Mouse (Mus musculus): ENCODE measurements around the gene Slc4a5. TPM values are rescaled to one million over a fixed set of nuclear protein-coding genes. Genes with fewer than 3 reads are reported as not detected.

The Slc4a5 gene
- polyA plus RNA-seq, 1 experiment from 2014 or later = 0.68 TPM

GRCm38 (mm10) chr6:83233306-83233705, 13.7 kb downstream of the Slc4a5 start:
- Histone ChIP-seq H3K9me3 (no peaks in the 10 kb centered on the region), H3K4me3 (replicated peaks) (no peak overlapping the region), H3K4me1 (replicated peaks) (peaks cover 30% of the 10 kb centered on the region), H3K27me3 (peaks cover 18% of the 10 kb centered on the region), H3K36me3 (no peaks in the 10 kb centered on the region), H3K9ac (replicated peaks) (no peak overlapping the region), H3K4me2 (no peak overlapping the region), H3K27ac (no peak overlapping the region)
- 84% methylated on average over 4 of the region's 4 CpGs for WGBS
- no peak for ATAC-seq (ENCODE audit: insufficient number of reproducible peaks, insufficient read depth, low FRiP score, low TSS enrichment, low read depth)

GRCm38 (mm10) chr6:83234280-83234741, 14.7 kb downstream of the Slc4a5 start:
- Histone ChIP-seq H3K4me1 (replicated peaks) (peaks cover 30% of the 10 kb centered on the region), H3K9ac (replicated peaks) (0 out of 2 replicates have a peak overlapping the region, but pooled peaks have one; percentile 40), H3K27me3 (peaks cover 26% of the 10 kb centered on the region), H3K4me3 (replicated peaks) (peak overlapping the region; percentile 26), H3K9me3 (no peaks in the 10 kb centered on the region), H3K4me2 (peak overlapping the region; percentile 52), H3K36me3 (no peaks in the 10 kb centered on the region), H3K27ac (peak overlapping the region; percentile 35; the same call in 1 of the 2 replicates)
- 0 out of 2 replicates have a peak, but pooled peaks have one; percentile 40 for ATAC-seq (ENCODE audit: insufficient number of reproducible peaks, insufficient read depth, low FRiP score, low TSS enrichment, low read depth)
- WGBS = 1% methylated on average over 14 of the region's 14 CpGs

- Histone ChIP-seq H3K27me3 (peaks cover 42% of the 10 kb centered on the region), H3K4me3 (replicated peaks) (peak overlapping the region; percentile 21), H3K9ac (replicated peaks) (0 out of 2 replicates have a peak overlapping the region, but pooled peaks have one; percentile 9), H3K27ac (no peak overlapping the region), H3K4me2 (peak overlapping the region; percentile 51), H3K36me3 (no peaks in the 10 kb centered on the region), H3K9me3 (no peaks in the 10 kb centered on the region), H3K4me1 (replicated peaks) (peaks cover 46% of the 10 kb centered on the region)
- 2% methylated on average over 9 of the region's 9 CpGs for WGBS
- peak; percentile 64 for ATAC-seq (ENCODE audit: insufficient number of reproducible peaks, insufficient read depth, low FRiP score, low TSS enrichment, low read depth)
Observed at GRCm38 (mm10) chr6:83237123-83237522, 17.5 kb downstream of the Slc4a5 start.

- 16% methylated on average over 10 of the region's 10 CpGs for WGBS
- Histone ChIP-seq H3K4me3 (replicated peaks) (no peak overlapping the region), H3K4me1 (replicated peaks) (peaks cover 40% of the 10 kb centered on the region), H3K4me2 (peak overlapping the region; percentile 13; the same call in 1 of the 2 replicates), H3K9ac (replicated peaks) (no peak overlapping the region), H3K27me3 (peaks cover 26% of the 10 kb centered on the region), H3K9me3 (no peaks in the 10 kb centered on the region), H3K36me3 (no peaks in the 10 kb centered on the region), H3K27ac (peak overlapping the region; percentile 59; the same call in 1 of the 2 replicates)
- 0 out of 2 replicates have a peak, but pooled peaks have one; percentile 35 for ATAC-seq (ENCODE audit: insufficient number of reproducible peaks, insufficient read depth, low FRiP score, low TSS enrichment, low read depth)
Observed at GRCm38 (mm10) chr6:83244422-83245061, 24.9 kb downstream of the Slc4a5 start.

GRCm38 (mm10) chr6:83245134-83245533, 25.5 kb downstream of the Slc4a5 start:
- H3K9ac ChIP-seq (replicated peaks) = no peak overlapping the region
- no peaks in the 10 kb centered on the region for H3K9me3 ChIP-seq
- 0 out of 2 replicates have a peak overlapping the region, but pooled peaks have one; percentile 59 for H3K27ac ChIP-seq
- WGBS = 71% methylated on average over 6 of the region's 6 CpGs
- H3K36me3 ChIP-seq = no peaks in the 10 kb centered on the region
- H3K4me3 ChIP-seq (replicated peaks) = no peak overlapping the region
- H3K27me3 ChIP-seq = peaks cover 24% of the 10 kb centered on the region
- peaks cover 37% of the 10 kb centered on the region for H3K4me1 ChIP-seq (replicated peaks)
- peak overlapping the region; percentile 13; the same call in 1 of the 2 replicates for H3K4me2 ChIP-seq
- no peak for ATAC-seq (ENCODE audit: insufficient number of reproducible peaks, insufficient read depth, low FRiP score, low TSS enrichment, low read depth)

GRCm38 (mm10) chr6:83245997-83246396, 26.4 kb downstream of the Slc4a5 start:
- 94% methylated on average over 1 of the region's 1 CpGs for WGBS
- peaks cover 31% of the 10 kb centered on the region for H3K4me1 ChIP-seq (replicated peaks)
- H3K27me3 ChIP-seq = peaks cover 19% of the 10 kb centered on the region
- no peak overlapping the region for H3K9ac ChIP-seq (replicated peaks)
- no peak for ATAC-seq (ENCODE audit: insufficient number of reproducible peaks, insufficient read depth, low FRiP score, low TSS enrichment, low read depth)
- H3K4me2 ChIP-seq = no peak overlapping the region
- no peak overlapping the region for H3K27ac ChIP-seq
- H3K9me3 ChIP-seq = no peaks in the 10 kb centered on the region
- H3K36me3 ChIP-seq = no peaks in the 10 kb centered on the region
- H3K4me3 ChIP-seq (replicated peaks) = no peak overlapping the region

GRCm38 (mm10) chr6:83246750-83247149, 27.1 kb downstream of the Slc4a5 start:
- ATAC-seq (ENCODE audit: insufficient number of reproducible peaks, insufficient read depth, low FRiP score, low TSS enrichment, low read depth) = no peak
- Histone ChIP-seq H3K9me3 (no peaks in the 10 kb centered on the region), H3K4me3 (replicated peaks) (no peak overlapping the region), H3K27ac (no peak overlapping the region), H3K9ac (replicated peaks) (no peak overlapping the region), H3K4me1 (replicated peaks) (peaks cover 29% of the 10 kb centered on the region), H3K4me2 (no peak overlapping the region), H3K27me3 (peaks cover 16% of the 10 kb centered on the region), H3K36me3 (no peaks in the 10 kb centered on the region)
- WGBS = 92% methylated on average over 4 of the region's 4 CpGs

GRCm38 (mm10) chr6:83247153-83247552, 27.5 kb downstream of the Slc4a5 start:
- H3K27ac ChIP-seq = no peak overlapping the region
- H3K4me2 ChIP-seq = no peak overlapping the region
- H3K9ac ChIP-seq (replicated peaks) = no peak overlapping the region
- no peak for ATAC-seq (ENCODE audit: insufficient number of reproducible peaks, insufficient read depth, low FRiP score, low TSS enrichment, low read depth)
- no peaks in the 10 kb centered on the region for H3K9me3 ChIP-seq
- WGBS = 88% methylated on average over 2 of the region's 2 CpGs
- H3K4me3 ChIP-seq (replicated peaks) = no peak overlapping the region
- H3K4me1 ChIP-seq (replicated peaks) = peaks cover 25% of the 10 kb centered on the region
- H3K27me3 ChIP-seq = peaks cover 16% of the 10 kb centered on the region
- no peaks in the 10 kb centered on the region for H3K36me3 ChIP-seq

GRCm38 (mm10) chr6:83254242-83254641, 34.6 kb downstream of the Slc4a5 start:
- Histone ChIP-seq H3K4me3 (replicated peaks) (no peak overlapping the region), H3K9me3 (no peaks in the 10 kb centered on the region), H3K27me3 (peaks cover 4% of the 10 kb centered on the region; the same call in 1 of the 2 replicates), H3K36me3 (no peaks in the 10 kb centered on the region), H3K9ac (replicated peaks) (no peak overlapping the region), H3K27ac (no peak overlapping the region), H3K4me1 (replicated peaks) (0 out of 2 replicates have a peak, but pooled peaks cover 4% of the 10 kb centered on the region), H3K4me2 (no peak overlapping the region)
- 67% methylated on average over 7 of the region's 7 CpGs for WGBS
- ATAC-seq (ENCODE audit: insufficient number of reproducible peaks, insufficient read depth, low FRiP score, low TSS enrichment, low read depth) = no peak

GRCm38 (mm10) chr6:83264516-83264915, 44.9 kb downstream of the Slc4a5 start:
- no peak overlapping the region for H3K9ac ChIP-seq (replicated peaks)
- no peaks in the 10 kb centered on the region for H3K9me3 ChIP-seq
- H3K4me1 ChIP-seq (replicated peaks) = peaks cover 9% of the 10 kb centered on the region
- H3K36me3 ChIP-seq = no peaks in the 10 kb centered on the region
- no peak for ATAC-seq (ENCODE audit: insufficient number of reproducible peaks, insufficient read depth, low FRiP score, low TSS enrichment, low read depth)
- no peak overlapping the region for H3K27ac ChIP-seq
- no peak overlapping the region for H3K4me2 ChIP-seq
- no peak overlapping the region for H3K4me3 ChIP-seq (replicated peaks)
- WGBS = 83% methylated on average over 1 of the region's 1 CpGs
- H3K27me3 ChIP-seq = no peaks in the 10 kb centered on the region

GRCm38 (mm10) chr6:83265253-83265652, 45.6 kb downstream of the Slc4a5 start:
- Histone ChIP-seq H3K9me3 (no peaks in the 10 kb centered on the region), H3K4me1 (replicated peaks) (peaks cover 9% of the 10 kb centered on the region), H3K36me3 (no peaks in the 10 kb centered on the region), H3K27ac (no peak overlapping the region), H3K4me3 (replicated peaks) (no peak overlapping the region), H3K4me2 (no peak overlapping the region), H3K27me3 (no peaks in the 10 kb centered on the region), H3K9ac (replicated peaks) (no peak overlapping the region)
- no peak for ATAC-seq (ENCODE audit: insufficient number of reproducible peaks, insufficient read depth, low FRiP score, low TSS enrichment, low read depth)

Data from limb, embryonic 12.5 days (tissue).